Mouse (Mus musculus) ES-E14 (cell line): ENCODE data around the gene Slc35e3. TPM values are rescaled to one million over a fixed set of nuclear protein-coding genes. Genes with fewer than 3 reads are reported as not detected.

ENCODE experiments used
- DNase-seq: peaks from one replicate; pipeline ENCODE4 v3.0.0-alpha.2; 2013; ENCODE audit warnings: low read depth, low spot score
- H3K27ac ChIP-seq: 2 replicates; pipeline ENCODE4 v1.5.1; 2012; ENCODE audit warnings: low read depth, mild to moderate bottlenecking, low read length, moderate library complexity, mixed read lengths; ENCODE audit not compliant: poor library complexity, insufficient read depth, severe bottlenecking
- H3K36me3 ChIP-seq: 2 replicates; pipeline ENCODE4 v1.6.1; 2012; ENCODE audit warnings: mild to moderate bottlenecking, low read length, moderate library complexity, mixed read lengths; ENCODE audit not compliant: control insufficient read depth, poor library complexity, insufficient read depth, severe bottlenecking
- H3K4me1 ChIP-seq, 2 experiments: fragments of 150-350 bp in 1 of 2; sonication (generic) in 1 of 2; 2 replicates each; pipeline ENCODE4 v1.6.1; 2012; ENCODE audit warnings: low read length in 2 of 2, mild to moderate bottlenecking in 1 of 2, mixed read lengths in 1 of 2; ENCODE audit not compliant: control insufficient read depth in 2 of 2, insufficient read depth in 2 of 2, poor library complexity in 1 of 2
- H3K4me3 ChIP-seq, 2 experiments: fragments of 150-350 bp in 1 of 2; sonication (generic) in 1 of 2; 2 replicates each; pipeline ENCODE4 v1.5.1; 2012; ENCODE audit warnings: low read length in 2 of 2, low read depth in 1 of 2, mild to moderate bottlenecking in 1 of 2, mixed read lengths in 1 of 2; ENCODE audit not compliant: insufficient read depth in 1 of 2, poor library complexity in 1 of 2, severe bottlenecking in 1 of 2
- H3K9ac ChIP-seq: 2 replicates; pipeline ENCODE4 v1.6.1; 2012; ENCODE audit warnings: low read depth, mild to moderate bottlenecking, low read length, mixed read lengths; ENCODE audit not compliant: poor library complexity, insufficient read depth, severe bottlenecking
- H3K9me3 ChIP-seq: fragments of 150-350 bp; sonication (generic); 2 replicates; pipeline ENCODE4 v1.6.1; 2012; ENCODE audit warnings: low read depth, mild to moderate bottlenecking, low read length; ENCODE audit not compliant: control insufficient read depth, insufficient read depth
- CHD2 ChIP-seq: IDR thresholded peaks from 2 replicates; pipeline ENCODE4 v1.6.1; 2014; ENCODE audit warnings: mild to moderate bottlenecking, low read depth, low read length, inconsistent platforms
- HCFC1 ChIP-seq: IDR thresholded peaks from 2 replicates; pipeline ENCODE4 v1.6.1; 2012; ENCODE audit warnings: low read length, inconsistent platforms, borderline replicate concordance; ENCODE audit not compliant: insufficient read depth
- MAFK ChIP-seq: IDR thresholded peaks from 2 replicates; pipeline ENCODE4 v1.6.1; 2014; ENCODE audit warnings: mild to moderate bottlenecking, low read depth, low read length, inconsistent platforms; ENCODE audit not compliant: insufficient read depth
- ZC3H11A ChIP-seq: IDR thresholded peaks from 2 replicates; pipeline ENCODE4 v1.6.1; 2012; ENCODE audit warnings: low read depth, mild to moderate bottlenecking, inconsistent platforms, low read length, borderline replicate concordance
- ZNF384 ChIP-seq: IDR thresholded peaks from 2 replicates; pipeline ENCODE4 v1.6.1; 2012; ENCODE audit warnings: low read depth, low read length, inconsistent platforms
- in situ Hi-C, 2 experiments: fragments of 600-800 bp; cut with MboI; formaldehyde crosslinking; loops; one replicate each; pipeline ENCODE4 v1.15.1; 2025; ENCODE audit warnings: low sequenced_read_pairs in 2 of 2, inconsistent platforms in 1 of 2; ENCODE audit not compliant: unreplicated experiment in 2 of 2
- total RNA-seq: library from RNA; depleted of rRNA; stranded (reverse); fragments of 300-350 nt; gene quantifications from 2 replicates; pipeline ENCODE4 v1.2.3, GENCODE M21; 2012; rRNA removed

Gene Slc35e3
- total RNA-seq, 1 experiment, result 16.3 TPM

DNA sequence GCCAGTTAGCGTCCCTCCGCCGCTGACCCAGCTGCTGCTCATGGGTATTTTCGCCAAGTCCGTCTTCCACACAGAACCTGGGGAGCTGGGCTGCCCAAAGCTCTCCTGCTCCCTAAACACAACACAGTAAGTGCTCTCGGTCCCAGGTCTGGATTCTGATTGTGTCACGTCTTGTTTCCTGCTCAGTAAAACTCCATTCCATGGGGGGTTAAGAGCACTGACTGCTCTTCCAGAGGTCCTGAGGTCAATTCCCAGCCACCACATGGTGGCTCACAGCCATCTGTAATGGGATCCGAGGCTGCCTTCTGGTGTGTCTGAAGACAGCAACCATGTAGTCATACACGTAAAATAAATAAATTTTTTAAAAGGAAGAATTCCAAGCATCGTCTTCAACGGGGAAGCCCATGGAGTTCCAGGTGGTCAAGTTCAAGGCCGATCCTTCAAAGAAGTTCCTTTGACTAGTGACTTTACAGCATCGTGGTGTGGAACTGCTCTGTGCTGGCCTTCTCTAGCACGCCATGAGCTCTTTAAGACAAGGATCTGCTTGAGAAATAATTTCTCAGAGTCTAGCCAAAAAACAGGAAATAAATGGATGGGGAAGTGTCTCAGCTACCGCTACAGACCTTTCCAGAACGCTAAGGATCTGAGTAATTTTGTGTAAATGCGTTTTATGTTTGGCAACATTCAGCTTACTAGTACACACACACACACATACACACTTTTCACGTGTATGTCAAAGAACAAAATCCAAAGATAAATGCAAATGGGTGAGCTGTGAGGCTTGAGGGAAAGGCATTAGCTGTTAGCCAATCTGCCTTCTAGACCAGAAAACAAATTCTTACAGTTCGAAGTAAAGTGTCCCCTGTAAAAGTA, 61.6 kb downstream of the Slc35e3 start:
- Histone ChIP-seq H3K27ac (no peak overlapping the region), H3K9me3 (no peaks in the 10 kb centered on the region), H3K9ac (no peak overlapping the region), H3K4me1 (peaks cover 0 to 10% of the 10 kb centered on the region in 2 experiments; a peak in 2 of 4 replicates), H3K36me3 (peaks cover 7% of the 10 kb centered on the region), H3K4me3 (no peak overlapping the region)
- TF ChIP-seq CHD2, result no peak
- no peak for TF ChIP-seq ZC3H11A
- TF ChIP-seq ZNF384, result no peak
- TF ChIP-seq MAFK, result no peak
- no peak for TF ChIP-seq HCFC1
- in situ Hi-C loops, result no loop called here
- no peak for DNase-seq

DNA sequence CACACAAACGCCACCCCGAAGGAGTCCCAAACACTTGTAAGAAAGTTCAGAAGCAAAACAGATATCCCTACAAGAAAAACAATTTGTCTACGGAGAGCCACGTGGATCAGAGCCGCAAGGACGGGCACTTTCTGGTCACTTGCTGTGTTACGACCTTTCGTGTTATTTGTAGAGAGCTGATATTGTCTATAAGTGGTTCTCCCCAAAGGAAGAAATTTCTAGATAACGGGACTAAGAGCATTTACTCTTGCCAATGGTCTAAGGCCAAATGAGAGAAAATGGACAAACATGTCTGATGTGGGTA, 62.5 kb downstream of the Slc35e3 start:
- Histone ChIP-seq H3K36me3 (0 out of 2 replicates have a peak, but pooled peaks cover 2% of the 10 kb centered on the region), H3K4me3 (no peak overlapping the region), H3K27ac (no peak overlapping the region), H3K4me1 (peaks cover 0 to 10% of the 10 kb centered on the region in 2 experiments; a peak in 2 of 4 replicates), H3K9me3 (no peaks in the 10 kb centered on the region), H3K9ac (no peak overlapping the region)
- TF ChIP-seq MAFK (no peak), ZC3H11A (no peak), HCFC1 (no peak), ZNF384 (no peak), CHD2 (no peak)
- in situ Hi-C loops, result no loop called here
- DNase-seq, result no peak

Other genes starting within 250 kb of the Slc35e3 start
- gene Cpm, start 116.9 kb downstream of the Slc35e3 start, total RNA-seq, result 4.6 and 4.8 TPM in 2 replicates
- gene Mdm2, start 35.6 kb downstream of the Slc35e3 start, total RNA-seq, result 145 and 178 TPM in 2 replicates
- 70.7 and 80.8 TPM in 2 replicates for gene Nup107, start 46.3 kb upstream of the Slc35e3 start, total RNA-seq
- gene Rap1b, start 99.7 kb upstream of the Slc35e3 start, total RNA-seq, result 26.1 and 49.6 TPM in 2 replicates